33 mouse cellular contexts compared by ENCODE assay signal in genomic region chr11:29861040-29861439, GRCm38 (mm10). TPM values are rescaled to one million over a fixed set of nuclear protein-coding genes. Genes with fewer than 3 reads are reported as not detected.
"Had no signal": no experiment of that assay in that cellular context is flagged by ENCODE, and none has a peak within 500 bp of the region (broad histone marks: within the 10 kb centered on the region; RNA-seq: fewer than 3 reads in every experiment).

No protein-coding gene starts in this region.

- ATAC-seq: liver, embryonic 12.5 days; liver, postnatal 0 days; lung, postnatal 0 days had no signal

- H3K36me3 ChIP-seq: limb, embryonic 10.5 days; limb, embryonic 12.5 days; limb, embryonic 13.5 days; limb, embryonic 15.5 days; liver, embryonic 12.5 days; liver, embryonic 13.5 days; liver, embryonic 15.5 days; lung, embryonic 15.5 days; midbrain, embryonic 10.5 days; midbrain, embryonic 12.5 days; midbrain, embryonic 13.5 days; midbrain, embryonic 15.5 days; neural tube, embryonic 12.5 days had no signal

- H3K9ac ChIP-seq: limb, embryonic 12.5 days; limb, embryonic 13.5 days; limb, embryonic 15.5 days; liver, embryonic 12.5 days; liver, embryonic 13.5 days; liver, embryonic 14.5 days; liver, embryonic 15.5 days; liver, postnatal 0 days; lung, embryonic 14.5 days; lung, embryonic 15.5 days; midbrain, embryonic 12.5 days; midbrain, embryonic 13.5 days; midbrain, embryonic 15.5 days; neural tube, embryonic 12.5 days had no signal

- H3K4me1 ChIP-seq: limb, embryonic 10.5 days; limb, embryonic 12.5 days; limb, embryonic 13.5 days; limb, embryonic 15.5 days; liver, embryonic 12.5 days; liver, embryonic 13.5 days; liver, embryonic 15.5 days; lung, embryonic 15.5 days; midbrain, embryonic 15.5 days; neural tube, embryonic 12.5 days had no signal

- DNase-seq: left cerebral cortex, postnatal 4 days; liver; liver, embryonic 13.5 days; liver, postnatal 0 days; lung, adult 18-20 months; lung, adult 2 months; lung, embryonic 14.5 days; lung, postnatal 10 days; lung, postnatal 14 days; lung, postnatal 36 days; lung, postnatal 4 days had no signal

- H3K27ac ChIP-seq: limb, embryonic 10.5 days; limb, embryonic 12.5 days; limb, embryonic 13.5 days; limb, embryonic 15.5 days; liver, embryonic 12.5 days; liver, embryonic 13.5 days; liver, embryonic 14.5 days; liver, embryonic 15.5 days; lung, embryonic 15.5 days; macrophage; midbrain, embryonic 10.5 days; midbrain, embryonic 12.5 days; midbrain, embryonic 13.5 days; midbrain, embryonic 15.5 days; neural tube, embryonic 12.5 days had no signal

- H3K4me3 ChIP-seq: limb, embryonic 10.5 days; limb, embryonic 12.5 days; limb, embryonic 13.5 days; limb, embryonic 15.5 days; liver, embryonic 12.5 days; liver, embryonic 13.5 days; liver, embryonic 15.5 days; lung, embryonic 15.5 days; megakaryocyte, embryonic 14.5 days; midbrain, embryonic 10.5 days; midbrain, embryonic 12.5 days; midbrain, embryonic 13.5 days; midbrain, embryonic 15.5 days; myocyte; neural tube, embryonic 12.5 days had no signal

- H3K27me3 ChIP-seq: limb, embryonic 12.5 days; limb, embryonic 13.5 days; limb, embryonic 15.5 days; liver, embryonic 12.5 days; liver, embryonic 13.5 days; liver, embryonic 15.5 days; lung, embryonic 15.5 days; megakaryocyte, embryonic 14.5 days; midbrain, embryonic 12.5 days; midbrain, embryonic 13.5 days; midbrain, embryonic 15.5 days; neural tube, embryonic 12.5 days had no signal

- H3K4me2 ChIP-seq: limb, embryonic 12.5 days; limb, embryonic 13.5 days; limb, embryonic 15.5 days; liver, embryonic 11.5 days; liver, embryonic 12.5 days; liver, embryonic 13.5 days; liver, embryonic 15.5 days; lung, embryonic 14.5 days; lung, embryonic 15.5 days; midbrain, embryonic 11.5 days; midbrain, embryonic 12.5 days; midbrain, embryonic 13.5 days; midbrain, embryonic 15.5 days; neural tube, embryonic 12.5 days had no signal

- H3K9me3 ChIP-seq: limb, embryonic 10.5 days; limb, embryonic 12.5 days; limb, embryonic 13.5 days; limb, embryonic 15.5 days; liver, embryonic 12.5 days; liver, embryonic 13.5 days; liver, embryonic 15.5 days; lung, embryonic 15.5 days; megakaryocyte, embryonic 14.5 days; midbrain, embryonic 10.5 days; midbrain, embryonic 12.5 days; midbrain, embryonic 13.5 days; midbrain, embryonic 15.5 days; neural tube, embryonic 12.5 days had no signal

RNA-seq across cellular contexts. Expression of gene 4931440F15Rik, which starts 35.6 kb away (rescaled TPM):
- total RNA-seq: megakaryocyte progenitor cell, adult 5-6 weeks; megakaryocyte-erythroid progenitor cell, adult 5-6 weeks had no signal
- polyA plus RNA-seq: liver, adult 2 months; macrophage; midbrain, embryonic 11.5 days had no signal
